Mouse (Mus musculus) heart, embryonic 16.5 days (tissue): Measurements from ENCODE around the gene Gli1. TPM values are rescaled to one million over a fixed set of nuclear protein-coding genes. Genes with fewer than 3 reads are reported as not detected.

Experiments
- ATAC-seq: fragments of 200-750 bp; cut with Nextera tagmentation; replicated peaks from 2 replicates; pipeline ENCODE4 v1.8.0; 2017; ENCODE audit warnings: moderate number of reproducible peaks; ENCODE audit not compliant: insufficient read depth, low FRiP score; ENCODE audit errors: extremely low read depth
- H3K27ac ChIP-seq: fragments of 300-500 bp; sonication (generic); 2 replicates; pipeline ENCODE4 v1.5.1; 2014; ENCODE audit warnings: mild to moderate bottlenecking, low read length, control low read depth, moderate library complexity
- H3K27me3 ChIP-seq: fragments of 300-500 bp; sonication (generic); 2 replicates; pipeline ENCODE4 v1.6.1; 2014; ENCODE audit warnings: low read length, mixed read lengths; ENCODE audit not compliant: control insufficient read depth, insufficient read depth
- H3K36me3 ChIP-seq: fragments of 300-500 bp; sonication (generic); 2 replicates; pipeline ENCODE4 v1.6.1; 2014; ENCODE audit not compliant: control insufficient read depth, insufficient read depth
- H3K4me1 ChIP-seq: fragments of 300-500 bp; sonication (generic); 2 replicates; pipeline ENCODE4 v1.6.1; 2014; ENCODE audit warnings: low read length, mixed read lengths; ENCODE audit not compliant: control insufficient read depth, insufficient read depth
- H3K4me2 ChIP-seq: fragments of 300-500 bp; sonication (generic); 2 replicates; pipeline ENCODE4 v1.6.1; 2014; ENCODE audit warnings: low read depth, mild to moderate bottlenecking, control low read depth, low read length
- H3K4me3 ChIP-seq: fragments of 300-500 bp; sonication (generic); 2 replicates; pipeline ENCODE4 v1.5.1; 2014; ENCODE audit warnings: mild to moderate bottlenecking, control low read depth, low read length
- H3K9ac ChIP-seq: fragments of 300-500 bp; sonication (generic); 2 replicates; pipeline ENCODE4 v1.6.1; 2014; ENCODE audit warnings: low read length, control low read depth
- H3K9me3 ChIP-seq: fragments of 300-500 bp; sonication (generic); replicated peaks from 2 replicates; pipeline ENCODE4 v1.6.1; 2016; ENCODE audit warnings: low read length; ENCODE audit not compliant: control insufficient read depth
- WGBS: fragments of 180-500 bp; shearing (Covaris S2); extraction: QIAGEN DNeasy Blood & Tissue Kit; methylation state at CpG from one replicate; pipeline ENCODE4 v1.1.7; 2014; 5-methylcytosine and 5-hydroxymethylcytosine counted together
- polyA plus RNA-seq: library from polyadenylated mRNA; unstranded; fragments of >200 nt; fragmentation: Nextera tagmentation; extraction: Ambion mirVana; gene quantifications from 2 replicates; pipeline ENCODE4 v1.2.1, GENCODE M21; 2015

The Gli1 gene
- polyA plus RNA-seq, 1 experiment from 2014 or later: 0.91 TPM

- 8% methylated on average over 29 of the region's 29 CpGs for WGBS
- Histone ChIP-seq H3K4me1 (peaks cover 11% of the 10 kb centered on the region), H3K4me3 (peak overlapping the region; percentile 56), H3K9ac (peak overlapping the region; percentile 66), H3K27me3 (peaks cover 41% of the 10 kb centered on the region), H3K27ac (no peak overlapping the region), H3K36me3 (no peaks in the 10 kb centered on the region), H3K9me3 (peaks cover 3% of the 10 kb centered on the region; the same call in 1 of the 2 replicates), H3K4me2 (peak overlapping the region; percentile 82)
- ATAC-seq: no peak
These were observed 14.9 kb downstream of the Gli1 start for GRCm38 (mm10) chr10:127326828-127327227.

GRCm38 (mm10) chr10:127326017-127326801, 15.6 kb downstream of the Gli1 start:
- peaks cover 11% of the 10 kb centered on the region for H3K4me1 ChIP-seq
- H3K9ac ChIP-seq: peak overlapping the region; percentile 66
- H3K27me3 ChIP-seq: peaks cover 41% of the 10 kb centered on the region
- H3K4me2 ChIP-seq: peak overlapping the region; percentile 82
- H3K36me3 ChIP-seq: no peaks in the 10 kb centered on the region
- peaks cover 3% of the 10 kb centered on the region; the same call in 1 of the 2 replicates for H3K9me3 ChIP-seq
- 0 out of 2 replicates have a peak, but pooled peaks have one; percentile 24 for ATAC-seq
- H3K4me3 ChIP-seq: peak overlapping the region; percentile 56
- 0 out of 2 replicates have a peak overlapping the region, but pooled peaks have one; percentile 45 for H3K27ac ChIP-seq
- WGBS: 1% methylated on average over 54 of the region's 54 CpGs

- Histone ChIP-seq H3K4me3 (peak overlapping the region; percentile 56), H3K36me3 (no peaks in the 10 kb centered on the region), H3K27me3 (peaks cover 39% of the 10 kb centered on the region), H3K9me3 (peaks cover 3% of the 10 kb centered on the region; the same call in 1 of the 2 replicates), H3K4me1 (peaks cover 11% of the 10 kb centered on the region), H3K9ac (peak overlapping the region; percentile 66), H3K27ac (0 out of 2 replicates have a peak overlapping the region, but pooled peaks have one; percentile 45), H3K4me2 (peak overlapping the region; percentile 82)
- WGBS: 38% methylated on average over 14 of the region's 14 CpGs
- ATAC-seq: peak; percentile 34; the same call in 1 of the 2 replicates
These were observed 16.2 kb downstream of the Gli1 start for GRCm38 (mm10) chr10:127325454-127326016.

GRCm38 (mm10) chr10:127324495-127324894, 17.3 kb downstream of the Gli1 start:
- Histone ChIP-seq H3K4me2 (no peak overlapping the region), H3K4me1 (peaks cover 11% of the 10 kb centered on the region), H3K9ac (no peak overlapping the region), H3K36me3 (no peaks in the 10 kb centered on the region), H3K27me3 (peaks cover 34% of the 10 kb centered on the region), H3K27ac (no peak overlapping the region), H3K9me3 (peaks cover 3% of the 10 kb centered on the region; the same call in 1 of the 2 replicates), H3K4me3 (no peak overlapping the region)
- WGBS: 12% methylated on average over 7 of the region's 7 CpGs
- 0 out of 2 replicates have a peak, but pooled peaks have one; percentile 8 for ATAC-seq

- Histone ChIP-seq H3K4me1 (peaks cover 11% of the 10 kb centered on the region), H3K27me3 (peaks cover 30% of the 10 kb centered on the region), H3K9ac (0 out of 2 replicates have a peak overlapping the region, but pooled peaks have one; percentile 17), H3K4me2 (peak overlapping the region; percentile 19), H3K27ac (no peak overlapping the region), H3K36me3 (no peaks in the 10 kb centered on the region), H3K4me3 (peak overlapping the region; percentile 19), H3K9me3 (peaks cover 3% of the 10 kb centered on the region; the same call in 1 of the 2 replicates)
- ATAC-seq: no peak
- WGBS: 65% methylated on average over 17 of the region's 17 CpGs
These were observed 18.5 kb downstream of the Gli1 start for GRCm38 (mm10) chr10:127323131-127323855.

- Histone ChIP-seq H3K9me3 (peaks cover 3% of the 10 kb centered on the region; the same call in 1 of the 2 replicates), H3K4me3 (no peak overlapping the region), H3K27ac (no peak overlapping the region), H3K9ac (no peak overlapping the region), H3K4me1 (peaks cover 11% of the 10 kb centered on the region), H3K36me3 (no peaks in the 10 kb centered on the region), H3K27me3 (peaks cover 28% of the 10 kb centered on the region), H3K4me2 (no peak overlapping the region)
- WGBS: 63% methylated on average over 4 of the region's 4 CpGs
- no peak for ATAC-seq
These were observed 19.1 kb downstream of the Gli1 start for GRCm38 (mm10) chr10:127322669-127323068.

- Histone ChIP-seq H3K27me3 (peaks cover 23% of the 10 kb centered on the region), H3K36me3 (no peaks in the 10 kb centered on the region), H3K9me3 (peaks cover 2% of the 10 kb centered on the region; the same call in 1 of the 2 replicates), H3K27ac (no peak overlapping the region), H3K4me3 (no peak overlapping the region), H3K4me1 (peaks cover 11% of the 10 kb centered on the region), H3K9ac (no peak overlapping the region), H3K4me2 (no peak overlapping the region)
- ATAC-seq: no peak
- 54% methylated on average over 13 of the region's 13 CpGs for WGBS
These were observed 19.6 kb downstream of the Gli1 start for GRCm38 (mm10) chr10:127322178-127322577.

- Histone ChIP-seq H3K27me3 (peaks cover 18% of the 10 kb centered on the region), H3K4me1 (peaks cover 8% of the 10 kb centered on the region), H3K27ac (no peak within 1 kb of the TSS), H3K36me3 (no peaks in the 10 kb centered on the region), H3K9ac (no peak within 1 kb of the TSS), H3K4me3 (no peak within 1 kb of the TSS), H3K4me2 (no peak within 1 kb of the TSS), H3K9me3 (no peaks in the 10 kb centered on the region)
- no peak for ATAC-seq
- WGBS: 70% methylated on average over 3 of the region's 3 CpGs
These were observed 20.2 kb downstream of the Gli1 start, which contains the start of gene Arhgap9 for GRCm38 (mm10) chr10:127321621-127322020. Arhgap9 (plus strand) TSS chr10:127321964.
